In genomic region chr9:75247870-75248269, GRCm38 (mm10) we compare ENCODE assay signal across 26 mouse cellular contexts. TPM values are rescaled to one million over a fixed set of nuclear protein-coding genes. Genes with fewer than 3 reads are reported as not detected.
A peak's percentile ranks its signal among the peaks of the same experiment; 100 is the strongest.
DNase-seq lines count a peak whose midpoint lies in the region; ATAC-seq and TF ChIP-seq lines count a peak whose summit lies in the region.
"Had no signal": no experiment of that assay in that cellular context is flagged by ENCODE, and none has a peak within 500 bp of the region (broad histone marks: within the 10 kb centered on the region; RNA-seq: fewer than 3 reads in every experiment).

No protein-coding gene starts in this region.

- 83% methylated on average over 6 of the region's 6 CpGs for WGBS in intestine, embryonic 16.5 days
- WGBS in intestine, postnatal 0 days, result 78% methylated on average over 6 of the region's 6 CpGs
- 85% methylated on average over 6 of the region's 6 CpGs for WGBS in kidney, embryonic 14.5 days

- TF ChIP-seq POLR2A in cortical plate, adult 2 months (IDR thresholded peaks at IDR 0.05; ENCODE audit: extremely low read depth, insufficient read depth, low read length), result no peak; the same call in 1 of the 2 replicates

- H3K27me3 ChIP-seq in intestine, embryonic 16.5 days (replicated peaks; ENCODE audit: control insufficient read depth, insufficient read depth, low read length), result no peaks in the 10 kb centered on the region
- H3K27me3 ChIP-seq in intestine, postnatal 0 days (replicated peaks; ENCODE audit: control insufficient read depth, insufficient read depth, low read length), result no peaks in the 10 kb centered on the region
- H3K27me3 ChIP-seq in kidney, embryonic 14.5 days (ENCODE audit: control insufficient read depth, insufficient read depth, low read length), result no peaks in the 10 kb centered on the region
- H3K27me3 ChIP-seq: forebrain, embryonic 13.5 days; heart, embryonic 12.5 days; heart, embryonic 15.5 days; hindbrain, embryonic 13.5 days had no signal

- H3K4me3 ChIP-seq in intestine, embryonic 16.5 days (ENCODE audit: low read length), result no peak overlapping the region
- no peak overlapping the region for H3K4me3 ChIP-seq in intestine, postnatal 0 days (ENCODE audit: low read depth, low read length)
- no peak overlapping the region for H3K4me3 ChIP-seq in cortical plate, adult 2 months (ENCODE audit: insufficient read depth, low read length)
- no peak overlapping the region for H3K4me3 ChIP-seq in kidney, embryonic 14.5 days (ENCODE audit: low read length)
- H3K4me3 ChIP-seq: forebrain, embryonic 10.5 days; forebrain, embryonic 13.5 days; gastrocnemius, adult 2 months; heart, embryonic 12.5 days; heart, embryonic 15.5 days; hindbrain, embryonic 10.5 days; hindbrain, embryonic 13.5 days had no signal

- no peak overlapping the region for H3K4me2 ChIP-seq in intestine, embryonic 16.5 days (ENCODE audit: low read depth, low read length)
- no peak overlapping the region for H3K4me2 ChIP-seq in intestine, postnatal 0 days (replicated peaks; ENCODE audit: low read depth)
- H3K4me2 ChIP-seq in kidney, embryonic 14.5 days (replicated peaks; ENCODE audit: low read depth, low read length), result no peak overlapping the region
- H3K4me2 ChIP-seq: forebrain, embryonic 13.5 days; heart, embryonic 12.5 days; heart, embryonic 15.5 days; hindbrain, embryonic 13.5 days had no signal

- no peak for TF ChIP-seq CTCF in intestine, postnatal 0 days (IDR thresholded peaks at IDR 0.05; ENCODE audit: low read depth)
- TF ChIP-seq CTCF in cortical plate, adult 2 months (IDR thresholded peaks at IDR 0.05; ENCODE audit: extremely low read depth, insufficient read depth, low read length), result no peak

- peaks cover 2% of the 10 kb centered on the region for H3K36me3 ChIP-seq in intestine, embryonic 16.5 days (ENCODE audit: control insufficient read depth, insufficient read depth, low read length)
- no peaks in the 10 kb centered on the region for H3K36me3 ChIP-seq in intestine, postnatal 0 days (ENCODE audit: control insufficient read depth, insufficient read depth)
- no peaks in the 10 kb centered on the region for H3K36me3 ChIP-seq in kidney, embryonic 14.5 days (ENCODE audit: control insufficient read depth, insufficient read depth, low read length)
- H3K36me3 ChIP-seq: forebrain, embryonic 10.5 days; heart, embryonic 12.5 days; heart, embryonic 15.5 days; hindbrain, embryonic 10.5 days; hindbrain, embryonic 13.5 days had no signal

- no peaks in the 10 kb centered on the region for H3K4me1 ChIP-seq in intestine, embryonic 16.5 days (ENCODE audit: control insufficient read depth, insufficient read depth, low read length)
- H3K4me1 ChIP-seq in intestine, postnatal 0 days (replicated peaks; ENCODE audit: control insufficient read depth, insufficient read depth, low read length), result no peaks in the 10 kb centered on the region
- H3K4me1 ChIP-seq in cortical plate, adult 2 months (ENCODE audit: control insufficient read depth, insufficient read depth, low read length), result peaks cover 17% of the 10 kb centered on the region
- no peaks in the 10 kb centered on the region for H3K4me1 ChIP-seq in kidney, embryonic 14.5 days (ENCODE audit: control insufficient read depth, insufficient read depth, low read length)
- H3K4me1 ChIP-seq: forebrain, embryonic 10.5 days had no signal

- peak; percentile 19; the same call in 1 of the 2 replicates for ATAC-seq in intestine, embryonic 16.5 days
- no peak for ATAC-seq in intestine, postnatal 0 days
- no peak for ATAC-seq in kidney, embryonic 14.5 days (ENCODE audit: low FRiP score, low TSS enrichment)
- ATAC-seq: CD4-positive, CD25-positive, alpha-beta regulatory T cell, adult 4 months; forebrain, embryonic 13.5 days; forebrain, embryonic 16.5 days; hindbrain, embryonic 16.5 days had no signal

- no peaks in the 10 kb centered on the region for H3K9me3 ChIP-seq in intestine, embryonic 16.5 days (ENCODE audit: control insufficient read depth, low read length)
- H3K9me3 ChIP-seq in intestine, postnatal 0 days (ENCODE audit: control insufficient read depth), result no peaks in the 10 kb centered on the region
- no peaks in the 10 kb centered on the region for H3K9me3 ChIP-seq in kidney, embryonic 14.5 days (ENCODE audit: control insufficient read depth, low read length)
- H3K9me3 ChIP-seq: forebrain, embryonic 10.5 days; forebrain, embryonic 13.5 days; heart, embryonic 12.5 days; heart, embryonic 15.5 days; hindbrain, embryonic 10.5 days; hindbrain, embryonic 13.5 days had no signal

- H3K27ac ChIP-seq in intestine, embryonic 16.5 days (ENCODE audit: low read length), result no peak overlapping the region
- H3K27ac ChIP-seq in intestine, postnatal 0 days (ENCODE audit: low read depth, low read length), result no peak overlapping the region
- peak overlapping the region; percentile 78 for H3K27ac ChIP-seq in cortical plate, adult 2 months (ENCODE audit: insufficient read depth, low read length)
- H3K27ac ChIP-seq in kidney, embryonic 14.5 days (ENCODE audit: low read depth, low read length), result no peak overlapping the region
- H3K27ac ChIP-seq: forebrain, embryonic 10.5 days; forebrain, embryonic 13.5 days; gastrocnemius, adult 2 months; heart, embryonic 15.5 days; hindbrain, embryonic 10.5 days; hindbrain, embryonic 13.5 days had no signal

- no peak overlapping the region for H3K9ac ChIP-seq in intestine, embryonic 16.5 days (ENCODE audit: low read depth, low read length)
- no peak overlapping the region for H3K9ac ChIP-seq in intestine, postnatal 0 days (ENCODE audit: low read depth, low read length)
- H3K9ac ChIP-seq in kidney, embryonic 14.5 days (ENCODE audit: low read depth, low read length), result no peak overlapping the region
- H3K9ac ChIP-seq: forebrain, embryonic 13.5 days; heart, embryonic 12.5 days; heart, embryonic 15.5 days; hindbrain, embryonic 13.5 days had no signal

- peak; percentile 84 for DNase-seq in brain, adult 2 months (ENCODE audit: low read depth, low spot score)
- no peak for DNase-seq in ovary, postnatal 14 days (ENCODE audit: low spot score)
- DNase-seq: adrenal gland, adult 2 months; adrenal gland, postnatal 14 days; cerebellum, adult 11-12 months; cerebellum, adult 8-10 months; cerebellum, postnatal 10 days; cerebellum, postnatal 36 days; gastrocnemius, adult 2 months; gastrocnemius, postnatal 25 days; heart, adult 18-20 months; heart, postnatal 10 days; heart, postnatal 36 days had no signal

RNA-seq across cellular contexts. Expression of gene Myo5c, which starts 16.1 kb away (rescaled TPM):
- polyA plus RNA-seq in intestine, embryonic 16.5 days (2015; fragmentation: Nextera tagmentation; extraction: Ambion mirVana), result 4.4 and 5.0 TPM in 2 replicates
- 1.5 and 1.9 TPM in 2 replicates for polyA plus RNA-seq in intestine, postnatal 0 days (2015; fragmentation: Nextera tagmentation; extraction: Ambion mirVana)
- 5.0 and 5.9 TPM in 2 replicates for polyA plus RNA-seq in cortical plate, adult 2 months (2012; rRNA removed)
- 3.9 and 4.4 TPM in 2 replicates for polyA plus RNA-seq in kidney, embryonic 14.5 days (2014; fragmentation: Nextera tagmentation; extraction: Ambion mirVana)

RNA-seq across cellular contexts. Expression of gene Gnb5, which starts 58.2 kb away (rescaled TPM):
- polyA plus RNA-seq in intestine, embryonic 16.5 days (2015; fragmentation: Nextera tagmentation; extraction: Ambion mirVana), result 15.8 and 16.2 TPM in 2 replicates
- 11.2 and 11.3 TPM in 2 replicates for polyA plus RNA-seq in intestine, postnatal 0 days (2015; fragmentation: Nextera tagmentation; extraction: Ambion mirVana)
- polyA plus RNA-seq in cortical plate, adult 2 months (2012; rRNA removed), result 154 and 172 TPM in 2 replicates
- polyA plus RNA-seq in kidney, embryonic 14.5 days (2014; fragmentation: Nextera tagmentation; extraction: Ambion mirVana), result 22.1 and 27.9 TPM in 2 replicates
